Mouse (Mus musculus): Measurements from ENCODE around the gene Gm2832. TPM values are rescaled to one million over a fixed set of nuclear protein-coding genes. Genes with fewer than 3 reads are reported as not detected.
A peak's percentile ranks its signal among the peaks of the same experiment; 100 is the strongest.
"Not testable (repeated sequence)": the region's sequence is repeated elsewhere in the genome, so short reads cannot be mapped to it uniquely, and the experiment has no call there.

Gm2832 gene
- polyA plus RNA-seq (2016; fragmentation: Nextera tagmentation; extraction: Ambion mirVana) = 0.10 TPM in 1 of 2 replicates, not detected in the other

DNA sequence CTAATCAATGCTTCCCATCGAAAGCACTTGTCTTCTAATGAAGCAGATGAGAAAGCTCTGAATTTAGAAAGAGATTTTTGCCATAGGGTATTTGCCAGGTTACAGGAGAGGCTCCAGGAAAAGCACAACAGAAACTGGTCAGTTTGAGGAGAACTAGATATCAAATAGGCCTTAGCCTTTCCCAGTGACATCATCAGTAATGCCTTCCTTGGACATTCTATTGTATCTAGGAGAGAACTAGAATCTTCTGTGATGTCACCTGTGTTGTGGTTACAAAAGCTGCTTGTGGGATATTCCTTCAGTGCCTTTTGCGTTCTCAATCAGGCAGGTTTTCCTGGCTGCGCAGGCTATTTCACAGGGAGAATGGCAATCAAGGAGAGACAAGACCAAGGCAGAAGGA is at the start of gene Gm2832:
TSS of gene Gm2832 (plus strand) at position 301 of the 400 bp plus-strand sequence.
- not testable (repeated sequence) for H3K4me2 ChIP-seq (replicated peaks); H3K4me1 ChIP-seq; H3K9ac ChIP-seq; H3K9me3 ChIP-seq; H3K4me3 ChIP-seq; H3K27me3 ChIP-seq (replicated peaks); H3K27ac ChIP-seq; ATAC-seq (ENCODE audit: low FRiP score, low read depth); H3K36me3 ChIP-seq
- 96% methylated on average over 2 of the region's 3 CpGs for WGBS

DNA sequence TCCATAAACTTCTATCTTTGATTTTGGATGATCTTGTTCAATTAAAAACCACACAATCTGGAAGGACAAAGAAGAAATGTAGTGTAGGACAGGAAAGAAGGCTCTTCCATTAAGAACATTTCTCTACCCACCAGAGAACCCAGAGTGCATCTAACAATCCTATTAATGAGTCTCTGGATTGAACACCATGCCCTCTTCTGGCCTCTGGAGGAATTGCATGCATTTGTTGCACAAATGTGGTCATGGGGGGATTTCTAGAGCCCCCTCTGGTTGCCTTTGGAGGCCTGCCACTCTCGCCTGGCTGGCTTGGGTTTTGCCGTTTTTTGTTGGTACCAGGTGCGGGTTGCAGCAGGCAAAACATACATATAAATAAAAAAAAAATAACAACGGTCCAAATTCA is 15.3 kb upstream of the Gm2832 start:
- not testable (repeated sequence) for H3K27ac ChIP-seq; H3K36me3 ChIP-seq; H3K4me2 ChIP-seq (replicated peaks); H3K4me1 ChIP-seq; H3K9ac ChIP-seq; ATAC-seq (ENCODE audit: low FRiP score, low read depth); H3K9me3 ChIP-seq; H3K4me3 ChIP-seq; H3K27me3 ChIP-seq (replicated peaks)
- WGBS = 44% methylated on average over 4 of the region's 4 CpGs

DNA sequence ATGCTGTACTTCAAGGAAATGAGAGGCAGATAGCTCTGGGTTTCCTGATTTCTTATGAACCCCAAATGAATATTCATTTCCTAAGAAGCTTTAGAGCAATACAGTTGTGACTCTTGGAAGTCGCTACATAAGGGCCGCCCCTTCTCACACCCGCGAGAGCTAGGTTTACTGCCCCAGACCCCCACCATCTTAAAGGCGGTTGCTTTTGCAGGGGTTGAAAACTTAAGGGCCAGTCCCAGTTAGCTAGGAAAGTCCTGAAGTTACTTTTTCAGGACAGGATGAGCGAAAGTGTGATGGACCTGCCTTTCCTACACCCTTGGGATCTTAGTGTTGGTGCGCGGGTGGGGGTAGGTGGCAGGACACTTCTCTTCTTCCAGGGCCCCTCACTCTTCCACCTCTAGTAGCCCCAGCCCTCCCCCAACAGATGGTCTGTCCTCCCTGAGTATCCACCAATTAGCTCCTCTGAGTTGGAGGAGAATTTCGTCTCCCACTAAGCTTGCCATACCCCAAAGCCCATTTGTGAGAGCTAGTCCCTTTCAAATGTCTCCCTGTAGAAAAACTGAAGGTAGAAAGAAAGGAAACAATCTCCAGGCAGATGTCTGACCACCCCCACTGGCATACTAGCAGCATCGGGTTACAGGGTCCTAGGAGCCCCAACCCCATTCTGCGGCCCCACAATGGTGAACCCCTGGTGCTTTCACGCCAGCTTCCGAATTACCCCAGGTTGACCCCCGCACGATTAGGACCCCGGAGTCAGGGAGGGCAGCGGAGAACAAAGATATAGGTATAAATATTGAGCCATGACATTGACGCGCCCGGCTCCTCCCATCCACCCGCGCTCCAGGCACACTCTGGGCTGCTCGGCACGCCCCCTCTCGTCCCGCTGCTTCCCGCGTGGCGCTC is 14.5 kb upstream of the Gm2832 start:
- not testable (repeated sequence) for H3K36me3 ChIP-seq; H3K27ac ChIP-seq; H3K9ac ChIP-seq; H3K27me3 ChIP-seq (replicated peaks); H3K9me3 ChIP-seq; H3K4me3 ChIP-seq; H3K4me1 ChIP-seq
- ATAC-seq (ENCODE audit: low FRiP score, low read depth) = peak; percentile 95
- peak overlapping the region; percentile 52 for H3K4me2 ChIP-seq (replicated peaks)
- WGBS = 2% methylated on average over 26 of the region's 29 CpGs

DNA sequence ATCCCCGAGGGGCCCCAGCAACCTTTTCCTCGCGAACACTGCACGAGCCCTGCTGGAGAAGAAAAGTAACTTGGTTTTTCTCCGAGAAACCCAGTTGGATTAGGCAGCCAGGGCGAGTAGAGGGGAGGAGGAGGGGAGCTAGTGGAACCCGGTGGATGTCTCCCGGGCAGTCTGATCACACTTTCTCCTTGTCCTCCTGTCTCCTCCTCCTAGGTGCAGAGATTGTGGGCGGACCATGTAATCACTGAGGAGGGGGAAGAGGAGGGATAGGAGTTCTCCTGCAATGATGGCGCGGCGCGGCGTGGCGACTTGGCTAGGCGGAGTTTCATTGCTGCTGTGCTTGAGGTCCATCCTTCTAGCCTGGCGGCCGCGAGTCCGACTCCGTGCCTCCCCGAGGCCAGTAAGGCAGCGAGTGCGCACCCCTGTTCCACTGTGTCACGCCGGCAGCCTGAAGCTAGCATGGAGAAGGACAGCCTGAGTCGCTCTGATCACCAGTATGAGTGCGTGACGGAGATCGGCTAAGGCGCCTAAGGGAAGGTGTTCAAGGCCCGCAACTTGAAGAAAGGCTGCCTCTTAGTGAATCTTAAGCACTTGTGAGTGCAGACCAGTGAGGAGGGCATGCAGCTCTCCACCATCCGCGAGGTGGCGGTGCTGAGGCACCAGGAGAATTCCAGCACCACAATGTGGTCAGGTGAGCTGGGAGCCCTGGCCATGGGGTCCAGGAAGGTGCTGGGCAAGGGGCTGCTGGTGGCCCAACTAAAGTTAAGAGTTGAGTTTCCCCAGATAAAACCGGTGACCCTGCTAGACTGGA is 13.6 kb upstream of the Gm2832 start:
- under 1% methylated on average over 28 of the region's 36 CpGs for WGBS
- H3K4me1 ChIP-seq; H3K9me3 ChIP-seq; H3K36me3 ChIP-seq; H3K27ac ChIP-seq; H3K27me3 ChIP-seq (replicated peaks); H3K9ac ChIP-seq: not testable (repeated sequence)
- peak; percentile 91 for ATAC-seq (ENCODE audit: low FRiP score, low read depth)
- peak overlapping the region; percentile 22 for H3K4me3 ChIP-seq
- H3K4me2 ChIP-seq (replicated peaks) = peak overlapping the region; percentile 53

- ATAC-seq (ENCODE audit: low FRiP score, low read depth); H3K4me1 ChIP-seq; H3K4me2 ChIP-seq (replicated peaks); H3K27ac ChIP-seq; H3K4me3 ChIP-seq; H3K9me3 ChIP-seq; H3K27me3 ChIP-seq (replicated peaks); H3K9ac ChIP-seq; H3K36me3 ChIP-seq: not testable (repeated sequence)
- 56% methylated on average over 1 of the region's 1 CpGs for WGBS
Observed at GRCm38 (mm10) chr14:41285965-41286364, 7.4 kb downstream of the Gm2832 start.

Other genes with a start within 250 kb of the Gm2832 start
- gene Dydc2, start 209.6 kb upstream of the Gm2832 start, polyA plus RNA-seq (2016; fragmentation: Nextera tagmentation; extraction: Ambion mirVana) = 0.34 TPM in 1 of 2 replicates, not detected in the other
- gene Dydc1, start 205.9 kb upstream of the Gm2832 start, polyA plus RNA-seq (2016; fragmentation: Nextera tagmentation; extraction: Ambion mirVana) = not detected in 2 replicates
- gene Mat1a, start 173.8 kb upstream of the Gm2832 start, polyA plus RNA-seq (2016; fragmentation: Nextera tagmentation; extraction: Ambion mirVana) = not detected in 2 replicates
- not detected in 2 replicates for gene Sftpa1, start 147.0 kb upstream of the Gm2832 start, polyA plus RNA-seq (2016; fragmentation: Nextera tagmentation; extraction: Ambion mirVana)
- gene Mbl1, start 127.3 kb upstream of the Gm2832 start, polyA plus RNA-seq (2016; fragmentation: Nextera tagmentation; extraction: Ambion mirVana) = not detected in 2 replicates
- not detected in 2 replicates for gene Sftpd, start 93.7 kb upstream of the Gm2832 start, polyA plus RNA-seq (2016; fragmentation: Nextera tagmentation; extraction: Ambion mirVana)
- not detected in 2 replicates for gene Gm5798, start 69.8 kb downstream of the Gm2832 start, polyA plus RNA-seq (2016; fragmentation: Nextera tagmentation; extraction: Ambion mirVana)
- gene Gm7945, start 107.6 kb downstream of the Gm2832 start, polyA plus RNA-seq (2016; fragmentation: Nextera tagmentation; extraction: Ambion mirVana) = not detected in 2 replicates
- not detected in 2 replicates for gene Gm6482, start 129.5 kb downstream of the Gm2832 start, polyA plus RNA-seq (2016; fragmentation: Nextera tagmentation; extraction: Ambion mirVana)
- gene Gm7954, start 174.7 kb downstream of the Gm2832 start, polyA plus RNA-seq (2016; fragmentation: Nextera tagmentation; extraction: Ambion mirVana) = not detected in 2 replicates
- gene Gm3486, start 210.7 kb downstream of the Gm2832 start, polyA plus RNA-seq (2016; fragmentation: Nextera tagmentation; extraction: Ambion mirVana) = not detected in 2 replicates

Measured in neural tube, embryonic 12.5 days (tissue).